In genomic region chr8:58521932-58522331, GRCm38 (mm10) we compare ENCODE assay signal across 24 mouse cellular contexts.
DNase-seq lines count a peak whose midpoint lies in the region; ATAC-seq and TF ChIP-seq lines count a peak whose summit lies in the region.
"Had no signal": no experiment of that assay in that cellular context is flagged by ENCODE, and none has a peak within 500 bp of the region (broad histone marks: within the 10 kb centered on the region; RNA-seq: fewer than 3 reads in every experiment).

No protein-coding gene starts in this region.

- H3K9ac ChIP-seq in forebrain, postnatal 0 days = no peak overlapping the region
- H3K9ac ChIP-seq in forebrain, embryonic 15.5 days (replicated peaks) = no peak overlapping the region
- H3K9ac ChIP-seq in midbrain, embryonic 15.5 days = no peak overlapping the region
- H3K9ac ChIP-seq in midbrain, embryonic 16.5 days (ENCODE audit: low read depth, low read length) = no peak overlapping the region
- H3K9ac ChIP-seq: embryonic facial prominence, embryonic 13.5 days; embryonic facial prominence, embryonic 15.5 days; forebrain, embryonic 13.5 days had no signal

- no peaks in the 10 kb centered on the region for H3K4me1 ChIP-seq in forebrain, postnatal 0 days (ENCODE audit: insufficient read depth)
- H3K4me1 ChIP-seq in forebrain, embryonic 15.5 days = no peaks in the 10 kb centered on the region
- H3K4me1 ChIP-seq in midbrain, embryonic 15.5 days = no peaks in the 10 kb centered on the region
- no peaks in the 10 kb centered on the region for H3K4me1 ChIP-seq in midbrain, embryonic 16.5 days (ENCODE audit: control insufficient read depth, insufficient read depth, low read length)
- H3K4me1 ChIP-seq: embryonic facial prominence, embryonic 13.5 days; embryonic facial prominence, embryonic 15.5 days; forebrain, embryonic 10.5 days; forebrain, embryonic 13.5 days had no signal

- H3K27me3 ChIP-seq in forebrain, postnatal 0 days (ENCODE audit: insufficient read depth, low read length) = no peaks in the 10 kb centered on the region
- no peaks in the 10 kb centered on the region for H3K27me3 ChIP-seq in forebrain, embryonic 15.5 days
- no peaks in the 10 kb centered on the region for H3K27me3 ChIP-seq in midbrain, embryonic 15.5 days (replicated peaks)
- H3K27me3 ChIP-seq in midbrain, embryonic 16.5 days (ENCODE audit: control insufficient read depth, insufficient read depth, low read depth, low read length) = no peaks in the 10 kb centered on the region
- H3K27me3 ChIP-seq: embryonic facial prominence, embryonic 13.5 days; embryonic facial prominence, embryonic 15.5 days; forebrain, embryonic 13.5 days; Patski had no signal

- ATAC-seq in forebrain, postnatal 0 days = peak; percentile 42; the same call in 1 of the 2 replicates
- ATAC-seq in forebrain, embryonic 15.5 days (replicated peaks) = no peak
- ATAC-seq in midbrain, embryonic 15.5 days (replicated peaks) = peak; percentile 54; the same call in 1 of the 2 replicates
- no peak for ATAC-seq in midbrain, embryonic 16.5 days
- no peak for ATAC-seq in granulocyte monocyte progenitor cell, adult 5-6 weeks (replicated peaks; ENCODE audit: poor library complexity, severe bottlenecking)
- ATAC-seq: activated CD4-positive, CD25-positive, alpha-beta regulatory T cell, adult 4 months; forebrain, embryonic 13.5 days; Patski had no signal

- no peak for TF ChIP-seq CTCF in forebrain, postnatal 0 days (IDR thresholded peaks at IDR 0.05; ENCODE audit: low read depth)

- H3K9me3 ChIP-seq in forebrain, postnatal 0 days (ENCODE audit: low read length) = no peaks in the 10 kb centered on the region
- H3K9me3 ChIP-seq in forebrain, embryonic 15.5 days = no peaks in the 10 kb centered on the region
- no peaks in the 10 kb centered on the region for H3K9me3 ChIP-seq in midbrain, embryonic 15.5 days
- no peaks in the 10 kb centered on the region for H3K9me3 ChIP-seq in midbrain, embryonic 16.5 days (replicated peaks; ENCODE audit: control insufficient read depth, low read length, poor library complexity, severe bottlenecking)
- H3K9me3 ChIP-seq: embryonic facial prominence, embryonic 13.5 days; embryonic facial prominence, embryonic 15.5 days; forebrain, embryonic 10.5 days; forebrain, embryonic 13.5 days had no signal

- no peaks in the 10 kb centered on the region for H3K36me3 ChIP-seq in forebrain, postnatal 0 days (ENCODE audit: insufficient read depth)
- H3K36me3 ChIP-seq in forebrain, embryonic 15.5 days = no peaks in the 10 kb centered on the region
- no peaks in the 10 kb centered on the region for H3K36me3 ChIP-seq in midbrain, embryonic 15.5 days (replicated peaks)
- H3K36me3 ChIP-seq in midbrain, embryonic 16.5 days (ENCODE audit: control insufficient read depth, insufficient read depth, low read length) = no peaks in the 10 kb centered on the region
- H3K36me3 ChIP-seq: embryonic facial prominence, embryonic 13.5 days; embryonic facial prominence, embryonic 15.5 days; forebrain, embryonic 10.5 days had no signal

- no peak overlapping the region for H3K4me3 ChIP-seq in forebrain, postnatal 0 days (ENCODE audit: low read depth, low read length)
- H3K4me3 ChIP-seq in forebrain, embryonic 15.5 days = no peak overlapping the region
- no peak overlapping the region for H3K4me3 ChIP-seq in midbrain, embryonic 15.5 days
- no peak overlapping the region for H3K4me3 ChIP-seq in midbrain, embryonic 16.5 days (ENCODE audit: low read depth, low read length)
- H3K4me3 ChIP-seq: embryonic facial prominence, embryonic 13.5 days; embryonic facial prominence, embryonic 15.5 days; erythroblast, embryonic 14.5 days; forebrain, embryonic 10.5 days; forebrain, embryonic 13.5 days had no signal

- no peak overlapping the region for H3K4me2 ChIP-seq in forebrain, postnatal 0 days (ENCODE audit: low read depth)
- no peak overlapping the region for H3K4me2 ChIP-seq in forebrain, embryonic 15.5 days (replicated peaks)
- no peak overlapping the region for H3K4me2 ChIP-seq in midbrain, embryonic 15.5 days
- H3K4me2 ChIP-seq in midbrain, embryonic 16.5 days (ENCODE audit: low read length) = no peak overlapping the region
- H3K4me2 ChIP-seq: embryonic facial prominence, embryonic 13.5 days; embryonic facial prominence, embryonic 15.5 days; forebrain, embryonic 13.5 days had no signal

- no peak for DNase-seq in forebrain, postnatal 0 days
- peak; percentile 43 for DNase-seq in Muller cell, postnatal 12 days (ENCODE audit: inconsistent ontology term)
- DNase-seq in brain, adult 2 months (ENCODE audit: low read depth, low spot score) = peak; percentile 12
- no peak for DNase-seq in left cerebral cortex, adult 8-10 months (ENCODE audit: low spot score in 2 of 2)
- DNase-seq: adrenal gland, adult 8-10 months; adrenal gland, postnatal 14 days; adrenal gland, postnatal 36 days; cerebellum, adult 11-12 months; cerebellum, adult 2 months; cerebellum, adult 9-10 months; cerebellum, postnatal 10 days; cerebellum, postnatal 25 days; embryo, embryonic 11 days had no signal

- no peak overlapping the region for H3K27ac ChIP-seq in forebrain, postnatal 0 days (ENCODE audit: low read depth, low read length)
- H3K27ac ChIP-seq in forebrain, embryonic 15.5 days (replicated peaks) = no peak overlapping the region
- no peak overlapping the region for H3K27ac ChIP-seq in midbrain, embryonic 15.5 days
- no peak overlapping the region for H3K27ac ChIP-seq in midbrain, embryonic 16.5 days (ENCODE audit: low read length)
- H3K27ac ChIP-seq: embryonic facial prominence, embryonic 13.5 days; embryonic facial prominence, embryonic 15.5 days; forebrain, embryonic 10.5 days; forebrain, embryonic 13.5 days had no signal

Comparison
In these comparisons a context has a peak if more than half of its experiments do, and no peak if none do; other contexts are left out.
1. ATAC-seq: peak in forebrain, postnatal 0 days (single experiment) and midbrain, embryonic 15.5 days (single experiment); none in forebrain, embryonic 15.5 days (single experiment), midbrain, embryonic 16.5 days (single experiment) and granulocyte monocyte progenitor cell, adult 5-6 weeks (single experiment).
2. DNase-seq: peak in Muller cell, postnatal 12 days (single experiment) and brain, adult 2 months (single experiment); none in forebrain, postnatal 0 days (single experiment) and left cerebral cortex, adult 8-10 months (0 of 2).